Mouse (Mus musculus) E14TG2a.4 (cell line): ENCODE measurements at regions not wholly inside any gene's neighbourhood (a gene's known extent, or its start where the extent isn't known, plus 50 kb on each side); places are given as distances from the start of the nearest gene placed in this dataset.

Experiments used
- CTCF ChIP-seq: conservative IDR thresholded peaks from 2 replicates; pipeline ENCODE4 v1.5.1; 2014; ENCODE audit warnings: low read length
- POU5F1 ChIP-seq: IDR thresholded peaks from 2 replicates; pipeline ENCODE4 v1.6.1; 2014; ENCODE audit warnings: low read length, borderline replicate concordance

DNA sequence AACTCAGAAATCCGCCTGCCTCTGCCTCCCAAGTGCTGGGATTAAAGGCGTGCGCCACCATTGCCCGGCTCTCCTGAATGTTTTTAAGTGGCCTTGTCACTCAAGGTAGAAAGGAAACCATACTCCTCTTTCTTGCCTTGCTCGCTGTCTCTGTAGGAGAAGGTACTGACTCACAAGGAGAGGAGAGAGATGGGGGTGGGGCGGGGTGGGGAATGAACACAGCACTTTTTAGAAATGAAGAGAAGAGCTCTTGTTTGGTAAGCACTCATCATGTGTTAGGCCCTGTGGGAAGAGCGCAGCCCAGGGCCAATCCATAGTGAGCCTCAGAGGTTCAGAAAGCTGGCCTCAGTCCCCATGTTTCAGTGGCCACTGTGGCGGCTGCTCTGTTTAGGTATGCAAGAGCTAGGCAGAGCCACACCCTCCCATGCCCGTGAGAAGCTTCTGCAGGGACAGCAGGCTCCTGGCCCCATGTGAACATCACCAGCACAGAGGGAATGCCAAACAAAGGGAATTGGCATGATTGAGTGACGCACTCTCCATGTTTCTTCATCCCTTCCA, 1225.9 kb upstream of the A1bg start:
- TF ChIP-seq CTCF (no peak), POU5F1 (no peak)
